Mouse (Mus musculus) heart, postnatal 36 days (tissue): ENCODE measurements at regions not wholly inside any gene's neighbourhood (a gene's known extent, or its start where the extent isn't known, plus 50 kb on each side); places are given as distances from the start of the nearest gene placed in this dataset.
"Not testable (repeated sequence)": the region's sequence is repeated elsewhere in the genome, so short reads cannot be mapped to it uniquely, and the experiment has no call there.

Source experiments
- DNase-seq, 2 experiments: peaks; one replicate each; pipeline ENCODE4 v3.0.0; 2021 to 2022
- intact Hi-C: fragments of 180-260 bp; cut with DNase I; formaldehyde crosslinking; loops from one replicate; pipeline ENCODE4 v1.15.1; 2025
- microRNA-seq, 2 experiments: library from miRNA; unstranded; fragments of <30 nt; microRNA quantifications; one replicate each; pipeline ENCODE4 v1.2.0; 2021; ENCODE audit warnings: borderline number of aligned reads in 2 of 2

DNA sequence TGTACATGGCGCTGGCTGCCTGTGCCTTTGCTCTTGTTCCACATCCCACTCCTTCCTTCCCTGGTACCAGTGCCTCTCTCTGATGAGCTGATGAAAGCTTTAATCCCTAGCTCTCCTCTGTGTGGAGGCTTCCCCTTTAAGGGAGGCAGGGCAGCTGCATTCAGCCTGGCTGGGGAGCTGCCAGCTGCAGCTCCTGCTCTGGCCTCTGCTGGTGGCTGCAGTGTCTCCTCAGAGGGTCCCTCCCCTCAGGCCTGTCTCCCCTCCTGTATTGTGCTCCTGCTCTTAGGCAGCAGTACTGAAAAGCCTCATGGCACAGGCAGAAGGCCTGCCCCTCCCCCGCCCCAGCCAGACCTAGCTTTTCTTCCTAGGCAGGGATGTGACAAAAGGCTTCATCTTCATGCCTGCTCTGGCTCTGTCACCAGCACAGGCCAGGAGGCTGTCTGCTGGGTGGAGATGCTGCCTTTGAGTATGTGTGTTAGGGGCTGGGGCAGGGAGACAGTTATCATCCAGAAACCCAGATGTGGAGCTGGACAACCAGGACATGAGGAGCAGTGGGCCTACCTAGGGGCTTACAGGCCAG, 97.7 kb upstream of the Zcchc13 start:
- intact Hi-C loops = not testable (repeated sequence)
- peak in 1 of 2 experiments; percentile 31 for DNase-seq

GRCm38 (mm10) chrX:103533306-103533705, 97.1 kb upstream of the Zcchc13 start:
- intact Hi-C loops = no loop called here
- no peak for DNase-seq

- DNase-seq = no peak
- intact Hi-C loops = no loop called here
Observed at GRCm38 (mm10) chrX:103533831-103534230, 96.6 kb upstream of the Zcchc13 start.

GRCm38 (mm10) chrX:103546490-103547202, 83.7 kb upstream of the Zcchc13 start:
- no peak for DNase-seq
- intact Hi-C loops = no loop called here

DNA sequence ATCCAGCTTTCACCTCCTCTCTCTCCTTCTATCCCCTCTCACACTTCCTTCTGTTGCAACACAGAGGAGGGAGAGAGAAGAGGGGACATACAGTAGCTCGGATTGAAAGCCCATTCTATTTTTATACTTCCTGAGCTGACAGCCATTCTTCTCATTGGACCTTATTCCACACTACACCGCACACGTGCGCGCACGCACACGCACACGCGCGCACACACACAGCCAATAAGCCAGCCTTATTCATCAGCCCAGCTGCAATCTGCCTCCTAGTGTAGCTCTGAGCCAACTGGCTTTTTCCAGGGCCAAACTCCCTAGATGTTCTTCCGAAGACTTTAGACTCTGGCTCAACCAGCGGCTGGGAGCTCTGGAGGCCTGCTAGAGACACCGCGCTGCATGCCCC, 79.1 kb upstream of the Zcchc13 start:
- intact Hi-C loops = no loop called here
- DNase-seq = peak; percentile 26 to 56

DNA sequence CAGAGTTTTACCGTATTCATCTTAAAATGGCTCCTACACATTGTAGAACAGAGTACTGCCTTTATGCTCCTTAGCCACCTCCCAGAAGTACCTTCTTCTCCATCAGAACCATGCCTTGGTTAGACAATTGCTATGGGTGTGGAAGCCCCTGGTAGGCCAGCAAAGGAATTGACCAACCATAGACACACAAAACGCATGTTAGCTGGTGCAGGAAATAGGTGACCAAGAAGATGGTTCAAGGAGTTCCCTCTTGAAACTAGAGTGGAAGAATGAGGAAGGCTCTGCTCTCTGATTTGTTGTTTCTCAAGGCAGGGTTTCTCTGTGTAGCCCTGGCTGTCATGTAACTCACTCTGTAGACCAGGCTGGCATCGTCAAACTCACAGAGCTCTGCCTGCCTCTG, 77.2 kb upstream of the Zcchc13 start:
- DNase-seq = no peak
- intact Hi-C loops = no loop called here

DNA sequence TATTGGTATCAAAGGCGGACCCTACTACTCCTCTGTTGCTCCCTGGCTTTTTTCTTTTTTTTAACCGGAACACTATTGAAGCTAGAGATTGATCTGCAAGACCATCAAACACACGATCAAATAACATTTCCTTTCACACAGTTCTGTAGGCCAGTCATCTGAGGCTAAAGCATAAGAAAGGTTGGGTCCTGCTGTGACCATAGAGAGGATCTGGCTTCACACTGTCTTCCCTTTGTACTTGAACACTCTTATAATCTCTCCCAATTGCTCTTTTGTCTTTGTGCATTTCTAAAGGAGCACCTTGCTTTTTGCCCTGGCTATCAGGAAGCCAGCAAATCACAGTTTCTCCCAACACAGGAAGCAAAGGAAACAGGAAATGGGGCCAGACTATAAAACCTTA, 76.8 kb upstream of the Zcchc13 start:
- intact Hi-C loops = no loop called here
- DNase-seq = no peak

GRCm38 (mm10) chrX:103555041-103555986, 75.1 kb upstream of the Zcchc13 start:
- DNase-seq, intact Hi-C loops: not testable (repeated sequence)

- intact Hi-C loops = no loop called here
- DNase-seq = no peak
Observed at GRCm38 (mm10) chrX:103556046-103556445, 74.3 kb upstream of the Zcchc13 start.

- DNase-seq = no peak
- intact Hi-C loops = no loop called here
Observed at GRCm38 (mm10) chrX:103556681-103557490, 73.5 kb upstream of the Zcchc13 start.

- intact Hi-C loops = no loop called here
- DNase-seq = no peak
Observed at GRCm38 (mm10) chrX:103557496-103557895, 72.9 kb upstream of the Zcchc13 start.

GRCm38 (mm10) chrX:103563531-103564246, 66.7 kb upstream of the Zcchc13 start:
- intact Hi-C loops = no loop called here
- DNase-seq = peak; percentile 46 to 59

- DNase-seq = no peak
- intact Hi-C loops = no loop called here
Observed at GRCm38 (mm10) chrX:103573344-103573743, 57.0 kb upstream of the Zcchc13 start.

- intact Hi-C loops = no loop called here
- no peak for DNase-seq
Observed at GRCm38 (mm10) chrX:103579484-103579883, 50.9 kb upstream of the Zcchc13 start.

Small RNA genes lying in the stretch of these regions (microRNA-seq; reads per million reads assigned to microRNA genes)
- 0 reads per million in 2 experiments for gene Mir374b
- 0 reads per million in 2 experiments for gene Mir374c
- 76.0 to 120 reads per million in 2 experiments for gene Mir421
